Mouse (Mus musculus) thymus, postnatal 14 days (tissue): ENCODE data around the gene Wipi1.

Experiments used
- DNase-seq: peaks from one replicate; pipeline ENCODE4 v3.0.0; 2021

Gene Wipi1

DNA sequence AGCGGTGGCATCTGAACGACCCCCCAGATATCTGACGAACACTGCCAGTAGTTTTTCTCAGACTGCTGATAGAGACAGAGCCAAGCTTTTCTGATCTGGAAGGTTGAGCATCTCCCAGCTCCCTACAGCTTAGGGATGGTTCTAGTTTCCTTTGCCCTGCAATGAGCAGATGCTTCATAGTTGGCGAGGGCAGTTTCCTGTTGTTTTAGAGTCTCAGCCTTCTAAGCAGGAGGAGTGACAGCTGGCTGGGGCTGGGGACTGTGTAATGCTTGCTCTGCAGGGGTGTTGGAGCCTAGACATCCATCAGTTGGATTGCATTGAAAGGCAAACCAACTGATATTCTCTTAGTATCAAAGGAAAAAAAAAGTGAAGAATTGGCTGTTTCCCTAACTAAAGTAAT is 81.7 kb downstream of the Wipi1 start:
- no peak for DNase-seq

DNA sequence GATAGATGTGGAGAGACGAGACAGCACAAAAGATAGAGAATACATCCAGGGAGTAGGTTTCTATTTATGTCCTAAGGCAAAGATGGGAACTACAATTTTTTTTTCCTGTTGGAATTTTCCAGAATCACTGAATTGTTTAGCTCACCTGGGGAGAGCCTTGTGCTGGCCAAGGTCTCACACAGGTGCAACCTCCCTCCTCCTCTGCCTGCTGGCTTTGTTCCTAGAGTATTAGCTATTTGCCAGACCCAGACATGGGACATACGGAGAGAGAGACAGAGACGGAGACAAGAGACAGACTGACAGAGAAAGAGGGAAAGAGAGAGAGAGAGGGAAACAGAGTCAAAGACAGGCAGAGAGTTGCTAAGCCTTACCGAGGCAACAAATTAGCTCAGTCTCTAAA is 86.2 kb downstream of the Wipi1 start:
- DNase-seq = no peak

- no peak for DNase-seq
Measured at GRCm38 (mm10) chr11:109524869-109525268, 86.9 kb downstream of the Wipi1 start.
